Mouse (Mus musculus): ENCODE results near the gene Nktr. TPM values are rescaled to one million over a fixed set of nuclear protein-coding genes. Genes with fewer than 3 reads are reported as not detected.
A peak's percentile ranks its signal among the peaks of the same experiment; 100 is the strongest.

Nktr gene
- polyA plus RNA-seq, 1 experiment from 2014 or later: 43.6 TPM

- no peak overlapping the region for H3K4me3 ChIP-seq (ENCODE audit: low read depth, low read length)
- DNase-seq (ENCODE audit: low spot score) (peak; percentile 69), ATAC-seq (peak; percentile 58)
- H3K27me3 ChIP-seq (replicated peaks; ENCODE audit: insufficient read depth, low read length): no peaks in the 10 kb centered on the region
- no peaks in the 10 kb centered on the region for H3K4me1 ChIP-seq (ENCODE audit: insufficient read depth, low read depth, low read length)
- H3K27ac ChIP-seq (ENCODE audit: low read length): no peak overlapping the region
- TF ChIP-seq CTCF (IDR thresholded peaks at IDR 0.05) (no peak), EP300 (IDR thresholded peaks at IDR 0.05) (no peak)
- 16% methylated on average over 5 of the region's 5 CpGs for WGBS
- H3K9ac ChIP-seq (replicated peaks; ENCODE audit: low read depth): no peak overlapping the region
- H3K4me2 ChIP-seq (replicated peaks; ENCODE audit: low read depth, low read length): no peak overlapping the region
- no peaks in the 10 kb centered on the region for H3K36me3 ChIP-seq (ENCODE audit: insufficient read depth, low read length)
- H3K9me3 ChIP-seq (ENCODE audit: low read length): no peaks in the 10 kb centered on the region
Measured at GRCm38 (mm10) chr9:121791206-121791605, 72.2 kb downstream of the Nktr start.

DNA sequence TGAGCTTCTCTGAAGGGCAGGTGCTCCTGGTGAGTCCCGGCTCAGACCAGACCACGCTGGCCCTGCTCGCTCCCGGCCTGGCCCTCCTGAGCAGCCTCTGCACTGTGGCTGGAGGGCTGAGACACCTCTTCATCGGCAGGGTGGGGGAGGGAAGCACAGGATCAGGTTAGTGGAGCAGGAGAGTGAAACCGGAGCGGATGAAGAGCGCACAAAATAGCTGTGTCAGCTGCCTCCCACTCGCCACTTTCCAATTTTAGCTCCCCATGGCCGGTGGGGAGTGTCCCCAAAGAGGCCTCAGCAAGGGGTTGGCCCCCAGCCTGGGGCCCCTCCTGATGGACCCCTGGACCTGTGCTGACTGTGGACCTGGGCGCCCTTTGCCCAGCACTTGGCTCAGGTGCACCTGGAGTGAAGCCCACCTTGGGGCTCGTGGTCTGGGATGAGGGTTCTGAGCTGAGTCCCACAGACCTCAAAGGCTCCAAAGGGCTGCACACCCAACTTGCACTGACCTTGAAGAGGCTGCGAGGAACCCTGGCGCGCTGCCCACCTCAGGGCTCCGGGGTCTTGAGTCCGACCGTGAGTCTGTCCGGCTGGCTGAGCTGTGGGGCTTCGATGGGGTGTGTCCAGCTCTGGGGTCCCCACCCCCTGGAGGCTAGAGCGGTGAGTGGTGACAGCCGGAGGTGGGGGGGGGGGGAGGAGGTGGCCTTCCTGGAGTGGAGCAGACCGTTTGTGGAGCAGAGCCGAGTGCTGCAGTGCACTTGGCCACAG lies 73.0 kb downstream of the Nktr start, which contains the start of gene Hhatl:
TSS of gene Hhatl (minus strand) at position 751 of the 765 bp plus-strand sequence.
- WGBS: 51% methylated on average over 21 of the region's 24 CpGs
- H3K36me3 ChIP-seq (ENCODE audit: insufficient read depth, low read length): no peaks in the 10 kb centered on the region
- no peak within 1 kb of the TSS for H3K4me2 ChIP-seq (replicated peaks; ENCODE audit: low read depth, low read length)
- no peak within 1 kb of the TSS for H3K27ac ChIP-seq (ENCODE audit: low read length)
- H3K9ac ChIP-seq (replicated peaks; ENCODE audit: low read depth): no peak within 1 kb of the TSS
- ATAC-seq (no peak), DNase-seq (ENCODE audit: low spot score) (no peak)
- H3K4me3 ChIP-seq (ENCODE audit: low read depth, low read length): no peak within 1 kb of the TSS
- no peaks in the 10 kb centered on the region for H3K9me3 ChIP-seq (ENCODE audit: low read length)
- H3K27me3 ChIP-seq (replicated peaks; ENCODE audit: insufficient read depth, low read length): no peaks in the 10 kb centered on the region
- TF ChIP-seq CTCF (IDR thresholded peaks at IDR 0.05) (no peak), EP300 (IDR thresholded peaks at IDR 0.05) (no peak)
- no peaks in the 10 kb centered on the region for H3K4me1 ChIP-seq (ENCODE audit: insufficient read depth, low read depth, low read length)

- WGBS: 57% methylated on average over 1 of the region's 1 CpGs
- H3K4me3 ChIP-seq (ENCODE audit: low read depth, low read length): no peak overlapping the region
- DNase-seq (ENCODE audit: low spot score): no peak
- no peaks in the 10 kb centered on the region for H3K4me1 ChIP-seq (ENCODE audit: insufficient read depth, low read depth, low read length)
- peak; percentile 27 for ATAC-seq
- no peak overlapping the region for H3K4me2 ChIP-seq (replicated peaks; ENCODE audit: low read depth, low read length)
- H3K27me3 ChIP-seq (replicated peaks; ENCODE audit: insufficient read depth, low read length): no peaks in the 10 kb centered on the region
- TF ChIP-seq EP300 (IDR thresholded peaks at IDR 0.05) (no peak), CTCF (IDR thresholded peaks at IDR 0.05) (no peak)
- no peak overlapping the region for H3K9ac ChIP-seq (replicated peaks; ENCODE audit: low read depth)
- H3K9me3 ChIP-seq (ENCODE audit: low read length): no peaks in the 10 kb centered on the region
- no peak overlapping the region for H3K27ac ChIP-seq (ENCODE audit: low read length)
- H3K36me3 ChIP-seq (ENCODE audit: insufficient read depth, low read length): no peaks in the 10 kb centered on the region
Measured at GRCm38 (mm10) chr9:121794972-121795539, 76.1 kb downstream of the Nktr start.

- no peak overlapping the region for H3K9ac ChIP-seq (replicated peaks; ENCODE audit: low read depth)
- H3K4me1 ChIP-seq (ENCODE audit: insufficient read depth, low read depth, low read length): no peaks in the 10 kb centered on the region
- H3K9me3 ChIP-seq (ENCODE audit: low read length): no peaks in the 10 kb centered on the region
- H3K4me2 ChIP-seq (replicated peaks; ENCODE audit: low read depth, low read length): no peak overlapping the region
- TF ChIP-seq EP300 (IDR thresholded peaks at IDR 0.05): no peak
- no peak for TF ChIP-seq CTCF (IDR thresholded peaks at IDR 0.05)
- H3K27me3 ChIP-seq (replicated peaks; ENCODE audit: insufficient read depth, low read length): no peaks in the 10 kb centered on the region
- no peaks in the 10 kb centered on the region for H3K36me3 ChIP-seq (ENCODE audit: insufficient read depth, low read length)
- 12% methylated on average over 12 of the region's 12 CpGs for WGBS
- H3K27ac ChIP-seq (ENCODE audit: low read length): no peak overlapping the region
- no peak overlapping the region for H3K4me3 ChIP-seq (ENCODE audit: low read depth, low read length)
- ATAC-seq (peak; percentile 77), DNase-seq (ENCODE audit: low spot score) (peak; percentile 73)
Measured at GRCm38 (mm10) chr9:121797722-121798121, 78.8 kb downstream of the Nktr start.

- no peak for TF ChIP-seq CTCF (IDR thresholded peaks at IDR 0.05)
- no peak for TF ChIP-seq EP300 (IDR thresholded peaks at IDR 0.05)
- ATAC-seq (no peak), DNase-seq (ENCODE audit: low spot score) (no peak)
- H3K27ac ChIP-seq (ENCODE audit: low read length): no peak overlapping the region
- no peaks in the 10 kb centered on the region for H3K4me1 ChIP-seq (ENCODE audit: insufficient read depth, low read depth, low read length)
- H3K4me2 ChIP-seq (replicated peaks; ENCODE audit: low read depth, low read length): no peak overlapping the region
- no peaks in the 10 kb centered on the region for H3K9me3 ChIP-seq (ENCODE audit: low read length)
- no peaks in the 10 kb centered on the region for H3K27me3 ChIP-seq (replicated peaks; ENCODE audit: insufficient read depth, low read length)
- WGBS: 41% methylated on average over 5 of the region's 6 CpGs
- no peaks in the 10 kb centered on the region for H3K36me3 ChIP-seq (ENCODE audit: insufficient read depth, low read length)
- no peak overlapping the region for H3K9ac ChIP-seq (replicated peaks; ENCODE audit: low read depth)
- no peak overlapping the region for H3K4me3 ChIP-seq (ENCODE audit: low read depth, low read length)
Measured at GRCm38 (mm10) chr9:121798887-121799520, 80.0 kb downstream of the Nktr start.

DNA sequence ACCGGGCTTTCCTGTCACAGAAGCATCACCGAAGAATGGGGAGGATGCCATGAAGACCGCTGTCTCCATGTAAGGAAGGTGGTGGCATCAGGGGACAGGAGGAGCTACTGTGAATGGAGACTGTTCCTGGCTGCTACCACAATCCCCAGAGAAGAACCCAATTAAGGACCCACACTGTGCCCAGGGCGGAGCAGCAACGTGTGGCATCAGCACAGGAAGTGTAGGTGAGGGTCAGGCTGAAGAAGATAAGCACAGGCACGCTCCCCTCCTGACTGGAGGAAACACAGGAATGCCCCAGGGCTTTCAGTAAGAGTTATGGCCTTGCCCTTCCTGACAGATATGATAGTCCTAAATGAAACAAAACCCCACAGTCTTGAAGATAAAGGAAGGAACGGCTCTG lies 83.8 kb downstream of the Nktr start:
- H3K9me3 ChIP-seq (ENCODE audit: low read length): no peaks in the 10 kb centered on the region
- H3K36me3 ChIP-seq (ENCODE audit: insufficient read depth, low read length): no peaks in the 10 kb centered on the region
- ATAC-seq (no peak), DNase-seq (ENCODE audit: low spot score) (no peak)
- no peaks in the 10 kb centered on the region for H3K4me1 ChIP-seq (ENCODE audit: insufficient read depth, low read depth, low read length)
- TF ChIP-seq CTCF (IDR thresholded peaks at IDR 0.05) (no peak), EP300 (IDR thresholded peaks at IDR 0.05) (no peak)
- no peak overlapping the region for H3K4me3 ChIP-seq (ENCODE audit: low read depth, low read length)
- H3K27ac ChIP-seq (ENCODE audit: low read length): no peak overlapping the region
- H3K4me2 ChIP-seq (replicated peaks; ENCODE audit: low read depth, low read length): no peak overlapping the region
- no peaks in the 10 kb centered on the region for H3K27me3 ChIP-seq (replicated peaks; ENCODE audit: insufficient read depth, low read length)
- 46% methylated on average over 7 of the region's 7 CpGs for WGBS
- H3K9ac ChIP-seq (replicated peaks; ENCODE audit: low read depth): no peak overlapping the region

Other genes starting within 250 kb of the Nktr start
- gene Cck, start 223.5 kb upstream of the Nktr start, polyA plus RNA-seq (2015; fragmentation: Nextera tagmentation; extraction: Ambion mirVana): 0.23 TPM in 1 of 2 replicates, not detected in the other
- not detected in 2 replicates for gene Lyzl4, start 77.1 kb upstream of the Nktr start, polyA plus RNA-seq (2015; fragmentation: Nextera tagmentation; extraction: Ambion mirVana)
- 0.20 and 0.29 TPM in 2 replicates for gene Vipr1, start 76.5 kb upstream of the Nktr start, polyA plus RNA-seq (2015; fragmentation: Nextera tagmentation; extraction: Ambion mirVana)
- 6.1 and 7.7 TPM in 2 replicates for gene Sec22c, start 13.7 kb upstream of the Nktr start, polyA plus RNA-seq (2015; fragmentation: Nextera tagmentation; extraction: Ambion mirVana)
- 79.7 and 104 TPM in 2 replicates for gene Ss18l2, start 8.8 kb upstream of the Nktr start, polyA plus RNA-seq (2015; fragmentation: Nextera tagmentation; extraction: Ambion mirVana)
- gene Zfp651, start 40.2 kb downstream of the Nktr start, polyA plus RNA-seq (2015; fragmentation: Nextera tagmentation; extraction: Ambion mirVana): 10.7 and 11.2 TPM in 2 replicates
- 0.05 TPM in 1 of 2 replicates, not detected in the other for gene Klhl40, start 58.4 kb downstream of the Nktr start, polyA plus RNA-seq (2015; fragmentation: Nextera tagmentation; extraction: Ambion mirVana)
- 0.73 and 1.0 TPM in 2 replicates for gene Hhatl, start 73.3 kb downstream of the Nktr start, polyA plus RNA-seq (2015; fragmentation: Nextera tagmentation; extraction: Ambion mirVana)
- gene Ccdc13, start 120.3 kb downstream of the Nktr start, polyA plus RNA-seq (2015; fragmentation: Nextera tagmentation; extraction: Ambion mirVana): 1.8 and 2.0 TPM in 2 replicates
- gene Higd1a, start 139.2 kb downstream of the Nktr start, polyA plus RNA-seq (2015; fragmentation: Nextera tagmentation; extraction: Ambion mirVana): 164 and 206 TPM in 2 replicates
- 14.8 and 16.2 TPM in 2 replicates for gene Ackr2, start 179.2 kb downstream of the Nktr start, polyA plus RNA-seq (2015; fragmentation: Nextera tagmentation; extraction: Ambion mirVana)
- gene Cyp8b1, start 197.1 kb downstream of the Nktr start, polyA plus RNA-seq (2015; fragmentation: Nextera tagmentation; extraction: Ambion mirVana): 0.10 and 0.18 TPM in 2 replicates
- gene Fam198a, start 231.8 kb downstream of the Nktr start, polyA plus RNA-seq (2015; fragmentation: Nextera tagmentation; extraction: Ambion mirVana): 1.6 and 3.0 TPM in 2 replicates